Comparison of ENCODE assay signal across 7 mouse cellular contexts in genomic region chr2:77519341-77519740, GRCm38 (mm10).
A peak's percentile ranks its signal among the peaks of the same experiment; 100 is the strongest.
DNase-seq lines count a peak whose midpoint lies in the region; ATAC-seq lines count a peak whose summit lies in the region.

No protein-coding gene starts in this region.

- peak overlapping the region; percentile 38 for H3K9ac ChIP-seq in forebrain, embryonic 16.5 days (replicated peaks; ENCODE audit: low read depth, low read length)

- H3K27me3 ChIP-seq in forebrain, embryonic 16.5 days (replicated peaks; ENCODE audit: control insufficient read depth, insufficient read depth, low read length), result no peaks in the 10 kb centered on the region
- 0 out of 2 replicates have a peak, but pooled peaks cover 12% of the 10 kb centered on the region for H3K27me3 ChIP-seq in midbrain, embryonic 10.5 days (ENCODE audit: low read depth, poor library complexity, severe bottlenecking)

- DNase-seq in ES-CJ7 (ENCODE audit: low read depth, low spot score), result peak; percentile 8
- DNase-seq in Muller cell, postnatal 12 days (ENCODE audit: inconsistent ontology term), result peak; percentile 33
- DNase-seq in kidney, postnatal 10 days, result peak; percentile 31
- DNase-seq in midbrain, embryonic 10.5 days (ENCODE audit: low spot score), result peak; percentile 25
- no peak for DNase-seq in yolk sac, embryonic 10.5 days (ENCODE audit: low spot score)
- no peak for DNase-seq in gastrocnemius, postnatal 14 days

- H3K4me2 ChIP-seq in forebrain, embryonic 16.5 days (ENCODE audit: low read length), result peak overlapping the region; percentile 67

- no peaks in the 10 kb centered on the region for H3K9me3 ChIP-seq in forebrain, embryonic 16.5 days (ENCODE audit: control insufficient read depth, low read length)
- H3K9me3 ChIP-seq in midbrain, embryonic 10.5 days (replicated peaks), result no peaks in the 10 kb centered on the region

- ATAC-seq in forebrain, embryonic 16.5 days, result peak; percentile 67

- H3K36me3 ChIP-seq in forebrain, embryonic 16.5 days (ENCODE audit: control insufficient read depth, insufficient read depth), result no peaks in the 10 kb centered on the region
- no peaks in the 10 kb centered on the region for H3K36me3 ChIP-seq in midbrain, embryonic 10.5 days

- peak overlapping the region; percentile 41 for H3K4me3 ChIP-seq in forebrain, embryonic 16.5 days (replicated peaks; ENCODE audit: low read length)
- H3K4me3 ChIP-seq in midbrain, embryonic 10.5 days, result peak overlapping the region; percentile 56

- under 1% methylated on average over 14 of the region's 14 CpGs for WGBS in forebrain, embryonic 16.5 days
- under 1% methylated on average over 14 of the region's 14 CpGs for WGBS in midbrain, embryonic 10.5 days

- peaks cover 13% of the 10 kb centered on the region for H3K4me1 ChIP-seq in forebrain, embryonic 16.5 days (replicated peaks; ENCODE audit: control insufficient read depth, insufficient read depth, low read length)
- peaks cover 16% of the 10 kb centered on the region for H3K4me1 ChIP-seq in midbrain, embryonic 10.5 days

- intact Hi-C loops in gastrocnemius, postnatal 14 days (cut with DNase I; ENCODE audit: low total_unique reads), result no loop called here

- no peak overlapping the region for H3K27ac ChIP-seq in forebrain, embryonic 16.5 days (ENCODE audit: low read length)
- no peak overlapping the region for H3K27ac ChIP-seq in midbrain, embryonic 10.5 days (replicated peaks)

Comparison
In these comparisons a context has a peak if more than half of its experiments do, and no peak if none do; other contexts are left out.
1. DNase-seq: peak in ES-CJ7 (single experiment), Muller cell, postnatal 12 days (single experiment), kidney, postnatal 10 days (single experiment) and midbrain, embryonic 10.5 days (single experiment); none in yolk sac, embryonic 10.5 days (single experiment) and gastrocnemius, postnatal 14 days (single experiment).